Mouse (Mus musculus) B cell, adult 67 days (primary cell): ENCODE measurements around the gene Arid4b. TPM values are rescaled to one million over a fixed set of nuclear protein-coding genes. Genes with fewer than 3 reads are reported as not detected.

Source experiments
- total RNA-seq, 2 experiments: library from RNA; stranded (reverse); gene quantifications; 4 replicates each; pipeline ENCODE4 v1.2.4; 2023

Arid4b gene
- 100 to 1,000 TPM; 123 TPM for total RNA-seq

GRCm38 (mm10) chr13:14063013-14063941 is at the start of gene Arid4b, which contains the start of gene Ggps1:
Gene Arid4b (plus strand): TSS chr13:14063232.
Gene Ggps1 (minus strand): TSS chr13:14063488.

DNA sequence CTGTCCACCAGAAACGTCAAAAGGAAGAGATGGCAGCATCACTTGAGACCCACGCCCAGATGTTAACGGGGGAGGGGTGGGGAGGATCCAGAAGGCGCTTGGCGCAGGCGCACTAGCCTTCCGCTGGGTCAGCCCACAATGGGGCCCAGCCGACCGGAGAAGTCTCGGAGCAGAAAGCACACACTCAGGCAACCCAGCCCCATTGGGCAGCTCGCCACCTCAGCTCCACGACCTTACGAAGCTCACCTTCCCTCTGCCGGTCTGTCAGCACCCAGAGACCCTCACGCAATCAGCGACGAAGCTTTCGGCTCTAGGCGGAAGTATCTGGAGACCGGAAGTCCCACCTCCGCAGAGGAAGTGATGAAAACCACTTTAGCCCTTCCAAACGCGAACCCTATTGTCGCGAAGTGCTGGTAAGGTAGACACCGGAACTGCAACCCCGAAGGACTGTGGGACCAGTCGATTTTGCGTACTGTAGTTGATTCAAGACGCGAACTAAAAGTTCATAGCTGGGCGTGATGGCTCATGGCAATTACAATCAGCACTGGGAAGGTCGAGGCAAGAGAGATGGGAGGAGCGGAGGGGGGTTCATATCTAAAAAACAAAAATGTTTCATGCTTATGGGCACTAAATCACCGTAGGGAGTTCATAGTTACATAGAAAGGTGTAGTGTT is 23.6 kb upstream of the Arid4b start, which contains the start of gene Tbce:
Tbce (minus strand) TSS at position 347 of the 674 bp plus-strand sequence.

Other genes with a start within 250 kb of the Arid4b start
- gene B3galnt2, start 108.8 kb upstream of the Arid4b start, total RNA-seq, result 10 to 100 TPM; 23.4 to 34.8 TPM
- gene Tbce, start 23.6 kb upstream of the Arid4b start, total RNA-seq, result 10 to 100 TPM; 95.9 to 98.8 TPM
- 10 to 100 TPM; 59.3 to 60.7 TPM for gene Ggps1, start 256 bp downstream of the Arid4b start, total RNA-seq